Mouse (Mus musculus) liver, postnatal 0 days (tissue): ENCODE results near the gene Gm36028.

Source experiments
- CTCF ChIP-seq: sonication (generic); IDR thresholded peaks from 2 replicates; pipeline ENCODE4 v1.5.1; 2016; ENCODE audit warnings: antibody characterized with exemption, low read depth
- EP300 ChIP-seq: IDR thresholded peaks from 2 replicates; pipeline ENCODE4 v1.6.1; 2016; ENCODE audit warnings: antibody characterized with exemption, low read depth, mild to moderate bottlenecking

DNA sequence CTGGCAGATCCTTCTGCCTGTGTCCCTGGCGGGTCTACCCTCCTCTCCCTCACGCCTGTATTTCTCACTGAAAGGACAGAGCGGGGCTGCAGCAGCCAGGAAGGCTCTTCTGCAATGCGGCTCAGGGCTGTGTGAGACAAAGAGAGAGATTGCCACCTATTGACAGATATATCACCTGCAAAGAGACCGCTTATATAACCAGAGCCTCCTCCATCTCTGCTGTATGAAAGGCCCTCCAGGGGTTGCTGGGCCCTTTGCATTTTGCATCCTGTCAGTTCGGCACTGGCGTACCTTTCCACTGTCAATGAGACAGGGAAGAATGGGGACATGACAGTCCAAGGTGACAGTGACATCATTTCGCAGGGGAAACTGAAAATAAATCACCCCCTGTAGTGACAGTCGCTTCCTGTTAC is 48.5 kb downstream of the Gm36028 start:
- no peak for TF ChIP-seq EP300
- TF ChIP-seq CTCF: peak; percentile 54
